Mouse (Mus musculus): ENCODE measurements around the gene Rarb.

DNA sequence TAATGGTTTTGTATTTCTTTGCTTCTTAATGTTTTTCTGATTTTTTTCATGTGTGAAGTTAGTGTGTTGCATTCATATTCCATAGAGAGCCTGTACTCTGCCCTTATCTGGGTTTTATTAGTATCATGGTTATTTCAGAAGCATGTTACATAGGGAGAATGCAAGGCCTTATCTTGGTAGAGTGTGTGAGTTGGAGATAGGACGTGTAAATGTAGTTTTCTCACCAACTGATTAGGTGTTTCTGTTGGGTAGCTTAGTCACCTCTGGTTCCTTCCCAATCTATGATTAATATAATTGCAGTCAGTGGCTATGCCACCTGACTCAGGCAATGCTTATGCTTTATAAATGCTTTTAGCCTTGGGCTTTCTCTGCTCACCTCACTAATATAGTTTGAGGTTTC, 434.2 kb downstream of the Rarb start:
- TF ChIP-seq CTCF (IDR thresholded peaks at IDR 0.05; ENCODE audit: low read depth, low read length) = no peak
- TF ChIP-seq GATA1 (IDR thresholded peaks at IDR 0.05; ENCODE audit: borderline replicate concordance, low read length) = no peak
- no peak for TF ChIP-seq TAL1 (conservative IDR thresholded peaks at IDR 0.05; ENCODE audit: low read depth, low read length)
- no peak for TF ChIP-seq GATA2 (IDR thresholded peaks at IDR 0.05; ENCODE audit: borderline replicate concordance, low read depth, low read length)
